Mouse (Mus musculus) liver, embryonic 11.5 days (tissue): ENCODE measurements around the gene Sec13. TPM values are rescaled to one million over a fixed set of nuclear protein-coding genes. Genes with fewer than 3 reads are reported as not detected.

Source experiments
- ATAC-seq: fragments of 200-750 bp; cut with Nextera tagmentation; replicated peaks from 2 replicates; pipeline ENCODE4 v1.8.0; 2017; ENCODE audit warnings: moderate number of reproducible peaks, mild to moderate bottlenecking, moderate TSS enrichment, moderate library complexity; ENCODE audit not compliant: low FRiP score
- DNase-seq: peaks from one replicate; pipeline ENCODE4 v3.0.0-alpha.2; 2017; ENCODE audit warnings: low spot score
- H3K27ac ChIP-seq: fragments of 300-500 bp; sonication (generic); 2 replicates; pipeline ENCODE4 v1.5.1; 2014; ENCODE audit warnings: mild to moderate bottlenecking, low read depth, low read length, control low read depth
- H3K27me3 ChIP-seq: fragments of 300-500 bp; sonication (generic); replicated peaks from 2 replicates; pipeline ENCODE4 v1.6.1; 2014; ENCODE audit warnings: low read length, mixed read lengths; ENCODE audit not compliant: control insufficient read depth, insufficient read depth
- H3K36me3 ChIP-seq: fragments of 300-500 bp; sonication (generic); 2 replicates; pipeline ENCODE4 v1.6.1; 2014; ENCODE audit warnings: mild to moderate bottlenecking, low read length, moderate library complexity, mixed read lengths; ENCODE audit not compliant: control insufficient read depth, insufficient read depth
- H3K4me1 ChIP-seq: fragments of 300-500 bp; sonication (generic); replicated peaks from 2 replicates; pipeline ENCODE4 v1.6.1; 2014; ENCODE audit warnings: low read length, mixed read lengths; ENCODE audit not compliant: control insufficient read depth, insufficient read depth
- H3K4me2 ChIP-seq: fragments of 300-500 bp; sonication (generic); 2 replicates; pipeline ENCODE4 v1.6.1; 2014; ENCODE audit warnings: mild to moderate bottlenecking, control low read depth, moderate library complexity
- H3K4me3 ChIP-seq: fragments of 300-500 bp; sonication (generic); 2 replicates; pipeline ENCODE4 v1.5.1; 2014; ENCODE audit warnings: low read depth, low read length, control low read depth
- H3K9ac ChIP-seq: fragments of 300-500 bp; sonication (generic); 2 replicates; pipeline ENCODE4 v1.6.1; 2014; ENCODE audit warnings: low read depth, low read length, control low read depth
- H3K9me3 ChIP-seq: fragments of 300-500 bp; sonication (generic); 2 replicates; pipeline ENCODE4 v1.6.1; 2016; ENCODE audit warnings: low read length, inconsistent platforms, mixed read lengths; ENCODE audit not compliant: control insufficient read depth
- WGBS: fragments of 180-500 bp; shearing (Covaris S2); extraction: QIAGEN DNeasy Blood & Tissue Kit; methylation state at CpG from one replicate; pipeline ENCODE4 v1.1.7; 2014; 5-methylcytosine and 5-hydroxymethylcytosine counted together
- polyA plus RNA-seq: library from polyadenylated mRNA; unstranded; fragments of >200 nt; fragmentation: Nextera tagmentation; extraction: Ambion mirVana; gene quantifications from 2 replicates; pipeline ENCODE4 v1.2.1, GENCODE M21; 2014

The Sec13 gene
- polyA plus RNA-seq, 1 experiment from 2014 or later = 236 TPM

DNA sequence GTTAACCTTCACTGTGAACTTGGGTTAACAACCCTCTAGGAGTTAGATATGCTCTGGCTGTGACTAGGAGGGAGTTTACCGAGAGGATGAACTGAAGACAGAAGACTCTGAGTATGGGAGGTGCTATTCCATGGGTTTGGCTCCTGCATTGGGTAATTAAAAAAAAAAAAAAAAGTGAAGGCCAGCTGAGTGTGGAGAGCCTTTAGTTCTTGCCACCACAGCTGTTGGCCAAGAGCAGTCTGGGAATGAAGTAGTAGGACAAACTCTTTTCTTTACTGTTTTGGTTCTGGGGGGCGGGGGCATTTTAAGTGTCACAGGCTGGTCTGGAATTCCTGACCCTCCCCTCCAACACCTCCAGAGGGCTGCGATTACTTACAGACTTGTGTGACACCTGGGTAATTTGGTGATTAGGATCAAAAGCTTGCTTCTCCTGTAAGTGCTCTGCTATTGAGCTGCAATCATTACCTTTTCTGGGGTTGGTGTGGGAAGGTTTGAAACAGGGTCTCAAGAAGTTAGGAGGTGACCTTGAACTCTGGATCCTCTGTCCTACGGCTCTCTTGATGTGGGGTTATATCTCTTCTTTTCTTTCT is 44.7 kb downstream of the Sec13 start:
- Histone ChIP-seq H3K4me1 (peaks cover 54% of the 10 kb centered on the region), H3K27me3 (no peaks in the 10 kb centered on the region), H3K9ac (peak overlapping the region; percentile 66), H3K4me2 (peak overlapping the region; percentile 98), H3K27ac (peak overlapping the region; percentile 97), H3K9me3 (no peaks in the 10 kb centered on the region), H3K4me3 (peak overlapping the region; percentile 93), H3K36me3 (peaks cover 8% of the 10 kb centered on the region; the same call in 1 of the 2 replicates)
- WGBS = 35% methylated on average over 4 of the region's 4 CpGs
- no peak for DNase-seq
- ATAC-seq = no peak

DNA sequence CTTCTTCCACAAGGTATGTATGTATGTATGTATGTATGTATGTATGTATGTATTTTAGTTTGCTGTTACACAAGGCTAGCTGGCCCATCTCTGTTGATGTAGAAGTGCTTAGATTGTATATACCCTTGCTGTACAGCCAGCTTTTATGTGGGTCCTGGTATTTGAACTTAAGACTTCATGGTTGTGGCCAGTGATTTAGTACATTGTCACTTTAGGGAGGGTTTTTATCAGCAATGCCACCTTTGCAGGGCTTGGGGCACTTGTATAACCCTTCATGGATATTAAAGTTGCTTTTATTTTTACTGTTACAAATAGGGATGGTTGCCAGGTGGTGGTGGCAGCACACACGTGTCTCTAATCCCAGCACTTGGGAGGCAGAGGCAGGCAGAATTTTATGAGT is 45.3 kb downstream of the Sec13 start:
- DNase-seq (no peak), ATAC-seq (no peak)
- H3K9me3 ChIP-seq = no peaks in the 10 kb centered on the region
- peaks cover 4% of the 10 kb centered on the region; the same call in 1 of the 2 replicates for H3K36me3 ChIP-seq
- H3K27ac ChIP-seq = peak overlapping the region; percentile 97; the same call in 1 of the 2 replicates
- H3K9ac ChIP-seq = no peak overlapping the region; the same call in 1 of the 2 replicates
- peak overlapping the region; percentile 98; the same call in 1 of the 2 replicates for H3K4me2 ChIP-seq
- H3K4me1 ChIP-seq = peaks cover 54% of the 10 kb centered on the region
- no peak overlapping the region for H3K4me3 ChIP-seq
- whole genome bisulfite sequencing = 33% methylated on average over 1 of the region's 1 CpGs
- no peaks in the 10 kb centered on the region for H3K27me3 ChIP-seq

DNA sequence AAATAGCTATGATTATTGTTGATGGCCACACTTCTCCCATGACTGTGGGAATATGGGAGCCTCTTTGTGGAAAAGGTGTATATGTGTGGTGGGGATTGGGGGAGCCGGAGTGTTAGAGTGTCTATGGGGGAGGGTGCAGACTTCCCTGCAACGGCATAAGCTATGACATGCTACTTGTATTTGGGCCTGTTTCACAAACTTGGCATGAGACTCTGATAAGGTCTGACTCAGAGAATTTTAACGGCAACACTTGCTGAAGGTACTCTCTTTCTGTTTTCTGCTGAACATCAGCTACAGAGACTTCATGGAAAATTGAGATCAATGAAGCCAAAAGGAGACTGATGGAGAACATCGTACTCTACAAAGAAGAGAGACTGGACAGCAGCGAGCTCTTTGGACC is 47.2 kb downstream of the Sec13 start:
- H3K27me3 ChIP-seq = no peaks in the 10 kb centered on the region
- H3K9me3 ChIP-seq = no peaks in the 10 kb centered on the region
- no peak overlapping the region for H3K4me3 ChIP-seq
- 0 out of 2 replicates have a peak overlapping the region, but pooled peaks have one; percentile 38 for H3K27ac ChIP-seq
- H3K9ac ChIP-seq = peak overlapping the region; percentile 25; the same call in 1 of the 2 replicates
- DNase-seq (no peak), ATAC-seq (no peak)
- H3K4me1 ChIP-seq = peaks cover 54% of the 10 kb centered on the region
- H3K4me2 ChIP-seq = peak overlapping the region; percentile 67
- 69% methylated on average over 5 of the region's 5 CpGs for WGBS
- H3K36me3 ChIP-seq = peaks cover 2% of the 10 kb centered on the region; the same call in 1 of the 2 replicates

DNA sequence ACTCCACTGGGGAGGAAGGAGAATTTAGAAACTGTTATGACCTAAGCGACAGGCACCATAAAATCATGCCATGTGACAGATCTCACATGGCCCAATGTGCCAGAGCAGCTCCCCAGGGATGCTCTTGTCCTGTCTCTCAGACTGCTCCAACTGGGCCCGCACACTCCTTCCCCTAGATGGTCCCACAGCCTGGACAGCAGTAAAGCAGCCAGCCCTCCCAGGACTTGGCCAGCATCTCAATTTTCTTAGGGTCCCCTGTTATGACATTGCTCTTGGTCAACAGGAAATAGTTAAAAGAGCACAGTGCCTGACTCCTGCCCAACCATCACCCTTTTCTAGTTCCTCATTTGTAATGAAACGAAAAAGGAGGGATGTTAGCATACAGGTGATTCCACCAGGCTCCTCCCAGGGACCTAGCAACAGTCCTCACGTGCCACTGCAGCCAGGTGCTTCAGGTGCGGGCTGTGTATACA is 47.8 kb downstream of the Sec13 start:
- Histone ChIP-seq H3K27ac (no peak overlapping the region), H3K4me2 (peak overlapping the region; percentile 67), H3K36me3 (peaks cover 2% of the 10 kb centered on the region; the same call in 1 of the 2 replicates), H3K4me1 (peaks cover 51% of the 10 kb centered on the region), H3K4me3 (peak overlapping the region; percentile 17; the same call in 1 of the 2 replicates), H3K9me3 (no peaks in the 10 kb centered on the region), H3K27me3 (no peaks in the 10 kb centered on the region), H3K9ac (no peak overlapping the region)
- no peak for ATAC-seq
- 70% methylated on average over 5 of the region's 5 CpGs for WGBS
- DNase-seq = no peak

DNA sequence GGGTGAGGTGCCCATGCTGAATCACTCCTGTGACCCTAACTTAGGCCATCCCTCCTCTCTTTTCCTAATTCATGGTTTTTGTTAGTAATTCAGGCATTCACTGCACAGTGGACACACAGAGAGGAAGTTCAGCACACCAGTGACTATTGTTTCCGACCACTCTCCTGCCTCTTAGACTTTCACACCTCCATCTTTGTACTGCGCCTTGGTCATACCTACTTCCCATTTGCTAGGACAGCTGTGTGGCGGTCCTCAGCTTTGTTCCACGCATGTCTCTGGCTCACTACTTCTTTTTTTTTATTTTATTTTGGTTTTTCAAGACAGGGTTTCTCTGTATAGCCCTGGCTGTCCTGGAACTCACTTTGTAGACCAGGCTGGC is 49.5 kb downstream of the Sec13 start:
- Histone ChIP-seq H3K9ac (peak overlapping the region; percentile 71), H3K9me3 (no peaks in the 10 kb centered on the region), H3K4me2 (peak overlapping the region; percentile 67), H3K27ac (peak overlapping the region; percentile 95), H3K4me3 (peak overlapping the region; percentile 48), H3K4me1 (peaks cover 49% of the 10 kb centered on the region), H3K27me3 (no peaks in the 10 kb centered on the region), H3K36me3 (peaks cover 2% of the 10 kb centered on the region; the same call in 1 of the 2 replicates)
- ATAC-seq = peak; percentile 13; the same call in 1 of the 2 replicates
- 48% methylated on average over 4 of the region's 4 CpGs for WGBS
- no peak for DNase-seq

DNA sequence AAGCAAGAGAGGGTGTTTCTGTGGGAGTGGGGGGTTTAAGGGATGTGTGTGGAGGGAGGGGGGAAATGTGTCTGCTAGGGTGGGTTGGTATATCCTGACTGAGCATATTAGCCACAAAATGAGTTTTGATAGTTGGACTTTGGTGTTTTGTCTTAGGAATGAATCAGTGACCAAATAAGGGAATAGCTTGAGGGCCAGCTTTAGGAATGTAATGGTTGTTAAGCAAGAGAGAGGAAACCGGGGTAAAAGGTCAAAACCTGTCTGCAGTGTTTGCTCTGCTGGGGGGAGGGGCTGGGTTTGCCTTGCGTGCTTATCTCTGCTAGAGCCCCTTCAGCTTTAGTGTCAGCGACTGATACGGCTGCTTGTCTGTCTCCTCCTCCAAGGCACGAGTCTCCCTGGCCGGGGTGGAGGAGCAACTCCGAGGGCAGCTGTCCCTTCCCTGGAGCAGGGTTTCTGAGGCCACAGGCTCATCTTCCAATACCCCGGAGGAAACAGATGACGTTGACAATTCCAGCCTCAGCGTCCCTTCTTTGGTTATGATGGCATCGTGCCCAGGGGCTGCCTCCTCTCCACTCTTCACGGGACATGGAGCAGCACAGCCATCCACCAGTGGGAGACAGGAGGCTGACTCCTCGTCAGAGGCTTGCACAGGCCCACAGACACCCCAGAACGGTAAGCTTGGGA is 50.0 kb downstream of the Sec13 start:
- Histone ChIP-seq H3K9ac (peak overlapping the region; percentile 71), H3K4me3 (peak overlapping the region; percentile 48), H3K4me1 (peaks cover 43% of the 10 kb centered on the region), H3K27me3 (no peaks in the 10 kb centered on the region), H3K9me3 (no peaks in the 10 kb centered on the region), H3K27ac (peak overlapping the region; percentile 95), H3K36me3 (peaks cover 2% of the 10 kb centered on the region; the same call in 1 of the 2 replicates), H3K4me2 (peak overlapping the region; percentile 67)
- DNase-seq (peak; percentile 83), ATAC-seq (peak; percentile 95)
- under 1% methylated on average over 14 of the region's 14 CpGs for WGBS

DNA sequence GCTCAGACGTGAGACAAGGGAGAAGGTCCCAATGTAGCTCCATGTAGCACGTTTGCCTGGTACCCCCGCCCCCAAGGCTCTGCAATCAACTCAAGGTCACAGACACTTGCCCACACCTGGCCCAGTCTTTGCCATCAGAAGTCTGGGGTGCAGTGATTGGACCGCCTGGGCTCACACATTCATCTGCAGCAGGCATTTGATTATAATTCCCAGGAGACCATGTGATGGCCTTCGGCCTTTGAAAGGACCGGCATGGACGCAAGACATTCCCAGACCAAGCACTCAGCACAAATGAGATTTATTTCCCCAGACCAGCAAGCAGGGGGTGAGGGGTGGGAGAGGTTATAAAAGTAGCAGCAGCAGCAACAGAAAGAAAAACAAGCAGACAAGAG is 50.5 kb downstream of the Sec13 start:
- DNase-seq (peak; percentile 52), ATAC-seq (peak; percentile 2; the same call in 1 of the 2 replicates)
- Histone ChIP-seq H3K36me3 (peaks cover 2% of the 10 kb centered on the region; the same call in 1 of the 2 replicates), H3K4me1 (peaks cover 38% of the 10 kb centered on the region), H3K27ac (peak overlapping the region; percentile 95), H3K4me3 (no peak overlapping the region; the same call in 1 of the 2 replicates), H3K27me3 (no peaks in the 10 kb centered on the region), H3K4me2 (peak overlapping the region; percentile 67), H3K9ac (peak overlapping the region; percentile 15), H3K9me3 (no peaks in the 10 kb centered on the region)
- WGBS = 36% methylated on average over 7 of the region's 7 CpGs

DNA sequence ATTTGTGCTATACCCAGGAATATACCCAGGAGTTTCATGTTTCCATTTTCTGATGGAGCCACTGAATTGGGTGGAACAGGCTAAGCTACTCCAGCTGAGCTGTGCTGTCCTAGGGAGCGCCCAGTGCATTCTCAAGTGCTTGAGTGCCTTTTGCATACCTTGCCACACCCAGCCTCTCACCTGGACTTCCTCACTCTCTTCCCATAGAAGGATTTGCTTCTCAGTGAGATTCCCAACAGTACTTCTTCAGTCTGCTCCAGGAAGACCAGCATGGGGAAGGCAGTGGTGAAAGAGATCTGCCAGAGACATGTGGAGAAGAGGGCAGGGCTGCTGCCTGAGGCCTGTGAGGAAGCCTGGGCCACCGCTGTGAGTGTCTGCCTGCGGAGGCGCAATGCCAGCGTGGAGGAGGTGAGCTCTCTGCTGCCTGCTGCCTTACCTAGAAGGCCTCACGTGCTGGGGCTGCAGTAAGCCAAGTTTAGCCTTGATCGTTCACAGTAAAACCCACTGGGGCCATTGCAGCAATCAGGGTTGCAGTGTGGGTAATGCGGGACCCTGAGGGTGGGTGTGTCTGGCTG is 53.9 kb downstream of the Sec13 start:
- DNase-seq (no peak), ATAC-seq (no peak)
- H3K27ac ChIP-seq = no peak overlapping the region
- WGBS = 60% methylated on average over 8 of the region's 8 CpGs
- no peak overlapping the region for H3K9ac ChIP-seq
- no peak overlapping the region for H3K4me2 ChIP-seq
- H3K4me1 ChIP-seq = peaks cover 16% of the 10 kb centered on the region
- no peaks in the 10 kb centered on the region for H3K9me3 ChIP-seq
- no peak overlapping the region for H3K4me3 ChIP-seq
- no peaks in the 10 kb centered on the region for H3K36me3 ChIP-seq
- no peaks in the 10 kb centered on the region for H3K27me3 ChIP-seq
